Mouse (Mus musculus) right cerebral cortex, postnatal 25 days (tissue): Measurements from ENCODE around the gene Epha1.
A peak's percentile ranks its signal among the peaks of the same experiment; 100 is the strongest.

ENCODE experiments used
- DNase-seq: peaks from one replicate; pipeline ENCODE4 v3.0.0; 2022

Gene Epha1

DNA sequence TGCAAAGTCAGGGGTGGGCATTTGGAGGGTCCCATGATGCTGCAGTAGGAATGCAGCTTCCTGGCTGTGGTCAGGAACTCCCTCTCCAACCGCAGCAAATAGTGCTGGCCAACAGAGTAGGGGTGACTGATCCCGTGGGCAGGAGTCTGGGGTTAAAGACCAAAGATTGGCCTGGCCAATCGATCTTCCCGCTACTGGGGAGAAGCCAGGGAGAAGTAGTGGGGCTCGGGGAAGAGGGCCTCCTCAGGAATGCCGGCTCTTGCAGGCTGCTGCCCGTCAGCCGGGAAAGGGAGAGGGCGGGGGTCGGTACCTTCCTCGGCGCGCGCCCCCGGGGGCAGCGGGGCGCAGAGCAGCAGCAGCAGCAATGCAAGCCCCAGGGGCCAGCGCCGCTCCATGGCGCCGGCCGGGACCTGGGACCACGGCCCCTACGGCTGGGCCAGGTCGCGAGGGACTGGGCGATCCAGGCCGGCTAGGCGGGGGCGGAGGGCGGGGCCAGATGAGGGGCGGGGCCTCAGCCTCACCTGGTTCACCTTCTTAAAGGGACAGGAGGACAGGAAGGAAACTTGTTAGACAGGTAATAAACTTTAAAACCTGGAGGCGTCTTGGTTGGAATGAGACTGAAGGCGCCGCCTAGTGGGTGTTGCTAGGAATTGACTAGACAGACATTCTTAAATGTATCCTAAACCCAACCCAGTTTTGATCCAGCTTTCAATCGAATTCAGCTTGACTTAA is at the start of gene Epha1:
TSS of gene Epha1 (minus strand) at position 453 of the 732 bp plus-strand sequence.
- no peak for DNase-seq

DNA sequence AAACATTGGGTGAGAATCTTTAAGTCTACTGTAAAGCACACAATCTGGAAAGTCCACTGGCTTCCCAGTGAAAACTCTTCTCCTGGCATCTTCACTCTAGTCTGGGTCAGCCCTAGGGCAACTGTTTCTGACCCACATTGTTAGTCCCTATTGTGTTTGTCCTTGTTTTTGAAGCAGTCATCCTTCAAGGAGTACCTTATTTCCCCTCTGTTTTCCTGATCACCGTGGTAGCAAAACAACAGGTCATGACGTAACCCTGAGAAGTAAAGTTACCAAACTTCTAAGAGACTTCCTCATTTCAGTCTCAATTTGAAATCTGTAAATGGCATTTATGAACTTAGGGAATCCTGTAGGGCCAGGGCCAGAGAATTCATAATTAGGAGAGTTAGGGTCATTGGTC is 48.4 kb upstream of the Epha1 start:
- DNase-seq = no peak

DNA sequence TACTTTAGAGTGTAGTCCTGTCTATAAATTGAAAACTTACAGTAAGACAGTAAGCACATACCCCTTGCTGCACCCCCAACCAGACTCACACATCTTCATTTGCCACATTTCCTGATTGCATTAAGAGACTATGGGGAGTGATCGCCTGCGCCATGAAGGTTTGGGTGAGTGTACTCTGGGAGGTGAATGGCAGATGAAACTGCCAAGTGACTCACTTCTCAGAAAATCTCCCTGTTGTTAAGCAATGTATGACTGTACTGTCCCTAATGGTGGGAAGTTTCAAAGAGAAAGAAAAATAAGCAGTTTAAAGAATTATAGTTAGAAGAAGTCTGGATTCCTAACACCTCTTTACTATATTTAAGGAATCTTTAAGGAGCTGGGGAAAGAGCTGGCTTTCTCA is 46.4 kb upstream of the Epha1 start:
- DNase-seq = no peak

DNA sequence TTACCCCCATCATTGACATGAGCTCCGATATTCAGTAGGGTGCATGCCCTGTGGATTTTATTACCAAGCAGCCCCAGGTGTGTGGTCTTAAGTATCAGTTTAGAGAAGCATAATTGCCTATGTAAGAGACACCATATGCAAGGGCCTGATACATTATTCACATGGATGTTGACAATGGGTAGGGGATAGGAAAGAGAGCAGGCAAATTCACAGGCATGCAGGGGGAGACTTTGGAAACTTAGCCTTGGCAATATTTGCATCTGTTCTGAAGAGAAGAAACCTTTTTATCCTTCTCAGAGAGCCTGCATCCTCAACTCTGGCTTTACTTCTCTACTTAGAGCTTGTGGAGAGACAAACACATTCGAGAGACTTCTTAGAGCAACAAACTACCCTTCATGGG is 32.1 kb upstream of the Epha1 start, which contains the start of gene Tas2r135:
TSS of gene Tas2r135 (plus strand) at position 301 of the 400 bp plus-strand sequence.
- no peak for DNase-seq

DNA sequence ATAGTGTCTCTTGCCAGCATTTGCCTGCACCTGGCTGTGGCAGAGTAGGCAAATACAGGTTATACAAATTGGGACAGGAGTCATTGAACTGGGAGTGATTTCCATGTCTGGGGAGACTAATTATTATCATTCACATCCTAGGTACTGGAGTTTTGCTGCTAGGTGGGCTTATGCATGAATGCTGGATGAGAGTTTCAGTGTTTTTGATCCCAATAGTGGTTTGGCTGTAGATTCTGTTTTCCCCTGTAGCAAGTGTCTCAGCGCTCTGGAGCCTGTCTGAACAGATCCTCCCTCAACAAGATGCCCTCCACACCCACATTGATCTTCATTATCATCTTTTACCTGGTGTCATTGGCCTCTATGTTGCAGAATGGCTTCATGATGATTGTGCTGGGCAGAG is 26.9 kb upstream of the Epha1 start, which contains the start of gene Tas2r143:
TSS of gene Tas2r143 (plus strand) at position 301 of the 400 bp plus-strand sequence.
- no peak for DNase-seq

DNA sequence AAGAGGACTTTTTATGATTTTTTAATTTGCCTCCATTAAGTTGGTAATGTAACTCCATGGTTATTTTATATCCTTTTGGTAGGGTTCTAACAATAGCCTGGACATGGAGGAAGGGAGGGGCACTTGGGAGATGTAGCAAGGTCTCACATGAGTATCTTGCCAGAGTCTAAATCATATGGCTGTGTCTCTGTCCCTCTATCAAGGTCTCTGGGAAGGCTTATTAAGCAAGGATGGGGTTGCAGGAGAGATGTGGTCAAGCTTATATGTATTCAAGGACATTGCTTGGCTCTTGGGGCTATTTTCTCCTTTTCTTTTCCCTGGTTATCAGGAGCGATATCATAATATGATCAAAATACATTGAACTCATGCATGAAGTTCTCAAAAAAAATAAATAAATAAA is 25.9 kb upstream of the Epha1 start:
- no peak for DNase-seq

DNA sequence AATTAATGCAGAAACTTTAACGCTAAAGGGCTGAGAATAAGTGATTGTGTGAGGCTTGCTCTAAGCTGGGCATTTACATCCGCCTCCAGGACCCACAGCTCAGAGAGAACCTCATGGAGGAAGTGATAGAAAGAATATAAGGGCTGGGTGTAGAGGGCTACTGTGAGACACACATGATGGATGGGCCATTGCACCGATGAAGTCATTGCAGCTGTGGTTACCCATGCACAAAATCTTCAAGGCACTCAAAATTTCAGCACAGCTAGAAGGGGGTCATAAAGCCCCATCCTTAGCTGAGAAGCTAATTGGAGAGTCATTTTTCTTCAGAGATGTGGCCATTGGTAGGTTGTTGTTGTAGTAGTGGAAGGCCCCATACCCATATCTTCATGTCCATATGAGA is 25.2 kb upstream of the Epha1 start:
- no peak for DNase-seq

DNA sequence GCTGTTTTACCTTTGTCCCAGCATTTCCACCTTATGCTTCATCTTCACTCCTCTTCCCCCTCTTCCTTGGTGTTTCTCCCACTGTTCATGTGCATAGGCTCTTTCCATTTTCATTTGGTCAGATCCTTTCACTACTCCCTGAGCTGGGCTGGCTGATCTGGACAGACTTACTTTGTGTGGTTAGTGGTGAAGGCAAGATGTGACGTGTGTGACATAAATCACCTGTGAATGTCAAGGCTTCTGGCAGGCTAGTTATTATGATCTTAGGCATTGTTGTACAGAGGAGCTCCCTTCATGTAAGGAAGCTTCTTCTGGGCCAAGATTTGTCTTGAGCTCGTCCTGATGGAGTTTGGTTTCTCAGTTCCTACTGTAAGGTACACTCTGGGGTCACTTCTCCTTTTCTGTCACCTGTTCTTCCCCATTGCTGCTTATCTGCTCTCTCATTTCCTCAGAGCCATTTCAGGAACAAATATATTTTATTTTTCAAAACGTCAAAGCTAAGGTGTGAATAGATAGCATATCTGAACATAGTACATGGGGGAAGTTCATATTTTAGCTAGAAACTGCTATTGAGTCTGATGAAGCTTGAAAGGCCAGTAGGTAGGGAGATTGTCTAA is 24.1 kb upstream of the Epha1 start:
- DNase-seq = no peak

DNA sequence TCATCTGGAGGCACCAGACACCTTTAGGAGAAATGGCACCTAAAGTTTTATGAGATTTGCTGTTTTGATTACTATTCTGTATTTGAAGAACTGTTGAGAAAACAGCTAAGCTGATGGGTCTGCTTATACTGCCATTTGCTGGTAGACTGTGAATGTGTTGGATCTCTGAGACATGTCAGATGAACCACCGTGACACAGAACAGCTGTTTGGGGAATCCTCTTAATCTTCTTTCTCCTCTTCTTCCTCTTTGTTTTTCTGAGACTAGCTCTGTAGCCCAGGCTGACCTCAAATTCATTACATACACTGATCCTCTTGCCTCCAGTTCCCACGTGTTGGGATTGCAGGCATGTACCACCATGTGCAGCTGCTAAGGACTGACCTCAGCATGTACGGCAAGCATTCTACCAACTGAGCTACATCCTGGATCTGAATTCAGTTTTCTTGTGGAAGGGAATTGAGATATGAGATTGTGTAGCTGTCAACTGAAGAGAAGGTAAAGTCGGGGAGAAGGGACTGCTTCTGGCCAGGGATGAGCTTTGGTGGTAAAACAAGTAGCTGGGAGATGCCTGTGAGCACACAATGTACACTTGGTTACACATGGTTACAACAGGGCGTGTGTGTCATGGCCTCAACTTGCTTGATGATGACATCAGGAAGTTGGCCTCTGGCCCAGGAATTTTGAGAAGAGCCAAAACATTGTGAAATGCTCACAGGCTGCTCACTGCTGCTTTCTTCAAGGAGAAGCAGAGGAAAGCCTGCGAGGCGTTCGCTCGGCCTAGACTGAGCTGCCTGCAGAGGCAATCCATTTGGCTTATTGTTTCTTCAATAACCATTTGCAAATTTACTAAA is 23.1 kb upstream of the Epha1 start:
- DNase-seq = no peak

DNA sequence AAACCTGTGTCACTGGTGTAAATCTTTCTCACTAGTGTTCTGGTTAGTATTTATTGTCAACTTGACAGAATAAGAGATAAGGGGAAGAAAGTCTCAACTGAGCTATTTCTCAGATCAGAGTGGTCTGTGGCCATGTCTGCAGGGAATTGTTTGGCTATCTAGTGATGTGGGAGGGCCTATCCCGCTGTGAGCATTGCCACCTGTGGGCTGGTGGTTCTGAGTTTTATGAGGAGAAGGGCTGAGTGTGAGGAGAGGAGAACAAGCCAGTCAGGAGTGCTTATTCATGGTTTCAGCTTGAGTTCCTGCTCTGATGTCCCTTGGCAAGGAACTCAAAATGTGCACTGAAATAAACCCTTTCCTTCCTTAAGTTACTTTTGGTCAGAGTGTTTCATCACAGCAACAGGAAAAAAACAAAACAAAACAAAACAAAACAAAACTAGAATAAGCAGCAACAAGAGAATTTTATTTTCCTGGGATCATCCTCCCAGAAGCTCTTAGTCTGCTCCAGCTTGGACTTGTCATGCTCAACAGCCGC is 18.8 kb upstream of the Epha1 start:
- DNase-seq = no peak

DNA sequence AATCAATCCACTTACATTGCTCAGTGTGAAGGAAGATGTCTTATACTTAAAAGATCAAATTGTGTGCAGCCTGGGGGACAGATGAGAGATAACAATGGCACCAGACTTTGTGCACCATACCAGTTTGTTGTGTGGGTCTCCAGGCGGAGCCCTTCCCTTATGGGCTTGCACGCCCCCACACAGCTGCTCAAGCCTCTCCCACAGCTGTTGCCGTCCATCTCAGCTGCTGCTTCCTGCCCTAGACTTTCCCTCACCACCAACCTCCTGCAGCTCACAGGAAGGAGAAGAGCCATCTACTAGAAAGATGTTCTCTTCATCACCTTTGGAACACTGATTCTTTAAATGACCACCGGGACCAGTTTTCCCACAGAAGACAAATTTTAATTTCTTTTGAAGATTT is 12.6 kb upstream of the Epha1 start:
- peak; percentile 45 for DNase-seq

DNA sequence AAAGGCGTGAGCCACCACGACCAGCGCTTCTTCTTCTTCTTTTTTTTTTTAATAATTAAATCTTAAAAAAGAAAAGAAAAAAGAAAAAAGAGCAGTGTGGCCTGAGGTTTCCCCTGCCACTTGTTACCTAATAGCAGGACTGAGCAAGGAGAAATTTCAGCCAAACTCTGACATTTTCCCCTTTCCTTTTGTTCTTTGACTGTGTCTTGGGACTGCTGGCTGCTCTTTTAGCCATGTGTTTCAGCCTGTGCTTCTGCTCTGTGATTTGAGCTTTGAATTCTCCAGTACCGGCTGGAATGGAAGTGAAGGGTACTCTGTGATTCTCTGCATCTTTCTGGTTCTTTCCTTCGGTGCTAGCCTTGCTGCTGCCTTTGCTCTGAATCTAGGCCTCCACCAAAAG is 10.3 kb upstream of the Epha1 start:
- DNase-seq = no peak

DNA sequence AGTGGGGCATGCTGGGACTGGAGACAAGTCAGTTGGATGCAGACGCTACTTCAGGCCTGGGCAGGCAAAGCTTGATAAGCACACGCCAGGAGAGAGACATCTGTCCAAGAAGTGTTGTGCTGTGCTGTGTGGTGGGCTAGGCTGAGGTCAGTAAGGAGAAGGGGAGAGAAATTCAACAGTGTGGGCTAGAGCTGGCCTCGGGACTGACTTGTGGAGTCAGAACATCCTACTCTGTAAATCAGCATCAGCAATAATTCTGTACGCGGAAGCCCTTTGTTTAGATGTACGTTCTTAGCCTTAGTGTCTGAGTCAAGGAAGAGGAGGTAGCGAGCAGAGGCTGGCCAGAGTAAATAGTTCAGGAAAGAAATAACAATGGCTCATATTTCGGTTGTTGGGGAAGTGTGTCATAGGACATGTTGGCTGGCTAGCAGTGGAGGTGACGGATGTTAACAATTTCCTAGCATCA is 8.9 kb upstream of the Epha1 start:
- no peak for DNase-seq

DNA sequence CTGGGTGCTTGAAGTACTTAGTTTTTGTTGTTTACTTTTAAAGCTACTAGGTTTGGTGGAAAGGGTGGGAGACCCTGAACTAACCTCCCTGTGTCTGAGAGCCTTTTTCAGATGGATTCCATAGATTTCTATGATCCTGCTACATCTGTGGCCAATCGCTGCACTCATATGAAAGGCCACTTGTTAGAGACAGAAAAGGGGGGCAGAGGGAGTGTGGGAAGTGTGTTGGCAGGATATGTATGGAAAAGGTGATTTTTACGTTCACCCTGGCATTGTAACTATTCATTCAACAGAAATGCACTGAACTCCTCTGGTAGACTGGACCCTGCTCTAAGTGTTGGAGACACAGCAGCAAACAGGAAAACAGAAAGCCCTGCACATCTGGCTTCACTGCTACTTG is 8.2 kb upstream of the Epha1 start:
- DNase-seq = no peak

DNA sequence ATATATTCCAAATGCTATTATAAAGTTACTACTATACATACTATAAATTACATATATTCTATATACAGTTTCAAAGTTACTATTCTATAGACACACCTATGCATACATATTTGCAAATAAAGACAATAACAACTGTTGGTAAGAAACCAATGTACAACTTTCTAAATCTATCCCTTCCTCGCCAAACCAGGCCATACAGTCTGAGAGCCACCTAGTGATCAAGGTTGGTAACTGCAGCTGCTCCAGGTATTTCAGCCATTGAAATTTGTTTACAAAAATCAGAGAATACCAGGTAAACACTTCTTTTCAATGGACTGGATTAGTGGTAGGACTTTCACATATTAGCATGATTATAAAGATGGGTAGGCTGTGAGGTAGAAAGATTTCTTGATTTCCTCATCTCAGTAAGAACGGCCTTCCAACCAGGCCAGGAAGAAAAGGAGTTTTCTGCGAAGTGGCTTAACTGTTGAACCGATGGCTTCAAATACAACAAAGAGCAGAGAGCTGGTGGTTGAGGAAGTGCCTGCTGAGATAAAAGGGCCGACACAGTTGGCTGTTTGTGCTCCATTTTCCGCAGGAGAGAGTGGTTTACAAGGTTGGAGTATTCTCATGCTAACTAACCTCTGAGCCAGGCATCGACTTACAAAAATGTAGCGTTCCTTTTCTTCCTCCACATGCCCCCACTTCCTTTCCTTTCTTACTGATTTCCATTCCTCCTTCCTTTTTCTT is 7.5 kb upstream of the Epha1 start:
- DNase-seq = no peak

DNA sequence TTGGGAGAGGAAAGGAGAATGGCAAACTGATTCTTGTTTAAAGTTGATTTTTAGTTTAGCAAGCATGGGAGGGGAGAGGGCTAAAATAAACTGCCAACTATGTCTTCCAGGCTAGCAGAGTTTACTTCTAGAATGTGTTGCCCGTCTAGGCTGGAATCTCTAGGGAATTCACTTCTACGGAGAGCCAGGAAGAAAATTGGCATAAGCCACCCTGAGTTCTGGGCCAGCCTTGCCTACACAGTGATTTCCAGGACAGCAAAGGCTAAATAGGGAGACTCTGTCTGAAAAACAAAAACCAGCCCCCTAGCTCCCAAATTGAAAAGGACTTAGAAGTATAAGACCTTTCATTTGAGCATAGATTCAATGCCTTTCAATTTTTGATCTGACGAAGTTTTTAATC is 6.5 kb upstream of the Epha1 start:
- DNase-seq = no peak

DNA sequence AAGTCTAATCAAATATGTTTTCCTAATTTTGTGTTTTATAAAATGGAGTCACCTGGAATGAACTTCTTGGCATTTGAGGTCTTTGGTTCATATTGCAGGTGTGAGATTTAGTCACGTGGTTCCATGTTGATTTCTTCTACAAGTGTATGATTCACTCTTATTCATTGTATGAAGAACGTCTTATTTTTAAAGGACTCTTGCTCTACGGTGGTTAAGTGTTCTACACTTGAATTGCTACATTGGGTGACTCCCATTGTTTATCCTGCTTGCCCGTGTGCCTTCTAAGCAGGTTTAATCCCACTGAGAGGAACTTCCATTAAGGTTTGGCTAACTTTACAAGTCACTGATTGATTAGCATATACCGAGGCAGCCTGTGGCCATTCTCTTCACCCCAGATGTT is 4.2 kb upstream of the Epha1 start:
- no peak for DNase-seq

DNA sequence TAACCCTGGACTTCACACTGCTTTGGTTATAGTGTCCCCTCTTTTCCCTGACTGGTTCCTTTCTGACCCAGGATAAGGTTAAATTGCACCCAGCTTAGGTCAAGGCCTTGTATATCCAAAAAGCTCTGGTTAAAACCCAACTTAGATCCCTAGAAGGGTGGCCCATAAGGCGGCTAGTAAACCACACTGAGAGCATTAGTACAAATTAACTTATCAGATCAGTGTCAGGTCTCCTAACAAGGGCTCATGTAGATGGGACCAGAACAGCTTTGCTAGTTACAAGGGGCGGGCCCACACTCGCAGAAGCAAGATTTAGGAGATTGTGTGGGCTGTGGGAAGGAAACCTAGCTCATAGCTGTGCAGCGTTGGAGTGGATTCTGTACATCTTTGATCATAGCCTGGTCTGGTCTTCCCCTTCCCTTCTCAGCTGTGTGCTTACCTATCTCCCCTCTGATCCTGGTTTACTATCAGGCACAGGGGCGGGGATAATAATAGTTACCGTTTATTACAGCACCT is 3.5 kb upstream of the Epha1 start:
- no peak for DNase-seq

DNA sequence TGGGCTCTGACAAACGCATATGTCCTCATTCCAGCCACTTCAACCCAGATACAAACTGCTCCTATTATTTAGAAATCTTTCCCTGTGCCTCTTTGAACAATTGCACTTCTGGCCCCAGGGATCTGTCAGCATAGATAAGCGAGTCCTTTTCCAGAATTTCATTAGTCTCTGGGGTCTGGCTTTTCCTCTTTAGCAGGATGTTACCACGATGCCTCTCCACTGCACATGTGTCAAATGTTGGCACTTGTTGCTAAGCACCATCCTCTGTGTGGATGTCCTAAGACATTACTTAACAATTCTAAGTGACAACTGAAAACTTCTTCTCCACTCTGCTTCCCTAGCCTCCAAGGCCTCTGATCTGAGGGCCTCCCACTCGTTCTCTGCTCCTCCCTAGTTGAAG is 2.9 kb upstream of the Epha1 start:
- no peak for DNase-seq

DNA sequence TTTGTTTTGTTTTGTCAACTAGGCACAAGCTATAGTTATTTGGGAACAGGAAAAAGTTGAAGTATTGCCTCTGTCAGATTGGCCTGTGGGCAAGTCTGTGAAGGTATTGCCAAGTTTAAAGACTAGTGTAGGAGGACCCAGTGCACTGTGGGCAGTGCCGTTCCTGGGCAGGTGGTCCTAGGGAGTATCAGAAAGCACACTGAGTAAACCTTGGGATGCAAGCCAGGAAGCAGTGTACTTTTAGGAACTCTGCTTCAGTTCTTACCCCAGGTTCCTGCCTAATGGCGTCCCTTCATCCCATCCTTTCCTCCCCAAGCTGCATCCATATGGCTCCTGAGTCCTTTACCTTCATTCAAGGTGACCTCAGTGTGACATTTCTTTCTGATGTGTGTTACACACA is 2.1 kb upstream of the Epha1 start:
- DNase-seq = no peak

DNA sequence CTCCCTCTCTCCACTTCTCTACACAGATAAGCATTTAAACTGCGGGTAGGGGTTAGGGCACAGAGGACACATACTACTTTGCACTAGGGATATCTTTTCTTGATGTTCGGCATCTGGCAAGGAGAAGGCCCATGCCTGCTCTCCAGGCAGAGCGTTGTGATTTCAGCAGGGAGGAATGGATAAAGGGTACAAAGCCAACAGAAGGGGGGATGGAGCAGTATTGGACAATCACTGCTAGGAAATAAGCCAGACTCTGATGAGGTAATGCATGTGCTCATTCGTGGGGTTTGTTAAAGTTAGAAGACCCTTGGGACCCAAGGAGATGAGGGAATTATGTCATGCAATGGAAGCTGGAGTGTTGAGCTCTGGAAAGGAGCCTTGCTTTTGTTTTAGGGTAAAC is 1.6 kb upstream of the Epha1 start:
- DNase-seq = no peak

DNA sequence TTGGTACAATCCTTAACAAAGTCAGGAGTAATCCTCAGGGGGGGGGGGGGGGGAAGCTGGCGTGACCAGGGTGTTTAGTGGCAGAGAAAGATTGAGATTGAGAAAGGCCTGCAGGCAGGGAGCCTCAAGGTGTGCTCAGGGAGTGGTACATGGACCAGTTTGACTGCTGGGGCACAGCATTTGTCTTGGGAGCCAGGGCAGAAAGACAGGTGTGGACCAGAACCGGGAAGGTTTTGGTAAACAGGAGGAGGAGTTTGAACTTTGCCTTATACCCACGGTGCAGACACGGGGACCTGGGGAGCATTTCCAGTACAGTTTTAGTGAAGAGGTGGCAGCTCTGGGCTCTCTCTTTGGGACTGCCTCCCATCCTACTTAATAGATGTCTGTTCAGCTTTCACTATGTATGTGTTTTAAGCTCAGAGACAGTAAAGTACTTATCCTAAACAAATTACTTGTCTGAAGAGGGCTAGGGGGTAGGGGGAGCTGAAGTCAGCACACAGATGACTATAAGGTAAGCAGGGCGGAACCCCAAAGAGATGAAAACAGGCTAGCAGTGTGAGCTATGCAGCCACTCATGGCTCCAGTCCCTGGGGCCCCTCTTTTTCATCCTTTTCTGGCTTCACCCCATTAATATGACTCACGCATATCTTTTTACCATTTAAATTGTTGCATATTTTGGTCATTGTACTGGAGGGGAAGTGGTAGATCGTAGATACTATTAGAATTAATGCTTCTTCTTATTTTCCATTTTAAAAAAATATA is 782 bp upstream of the Epha1 start:
- no peak for DNase-seq
